Mouse (Mus musculus): ENCODE measurements at regions not wholly inside any gene's neighbourhood (a gene's known extent, or its start where the extent isn't known, plus 50 kb on each side); places are given as distances from the start of the nearest gene placed in this dataset.

GRCm38 (mm10) chr3:83591206-83591605, 174.9 kb upstream of the Sfrp2 start:
- no peak overlapping the region for H3K27ac ChIP-seq (ENCODE audit: control insufficient read depth, insufficient read depth, low read length)
- H3K4me3 ChIP-seq (ENCODE audit: control insufficient read depth, insufficient read depth, low read length), result no peak overlapping the region
- H3K4me1 ChIP-seq (replicated peaks; ENCODE audit: control insufficient read depth, insufficient read depth, low read length), result no peaks in the 10 kb centered on the region
- no peaks in the 10 kb centered on the region for H3K27me3 ChIP-seq (ENCODE audit: control insufficient read depth, insufficient read depth, low read length)
- 95% methylated on average over 7 of the region's 7 CpGs for WGBS
- no peak for TF ChIP-seq CTCF (IDR thresholded peaks at IDR 0.05; ENCODE audit: borderline replicate concordance, control insufficient read depth, extremely low read depth, insufficient read depth, low read length, poor library complexity)
- TF ChIP-seq POLR2A (IDR thresholded peaks at IDR 0.05; ENCODE audit: control insufficient read depth, extremely low read depth, insufficient read depth, low read length, poor library complexity), result no peak
- no peak for DNase-seq
- H3K36me3 ChIP-seq (ENCODE audit: control insufficient read depth, insufficient read depth, low read length), result no peaks in the 10 kb centered on the region

- no peaks in the 10 kb centered on the region for H3K4me1 ChIP-seq (replicated peaks; ENCODE audit: control insufficient read depth, insufficient read depth, low read length)
- H3K4me3 ChIP-seq (ENCODE audit: control insufficient read depth, insufficient read depth, low read length), result no peak overlapping the region
- no peaks in the 10 kb centered on the region for H3K36me3 ChIP-seq (ENCODE audit: control insufficient read depth, insufficient read depth, low read length)
- H3K27me3 ChIP-seq (ENCODE audit: control insufficient read depth, insufficient read depth, low read length), result no peaks in the 10 kb centered on the region
- no peak overlapping the region for H3K27ac ChIP-seq (ENCODE audit: control insufficient read depth, insufficient read depth, low read length)
- TF ChIP-seq POLR2A (IDR thresholded peaks at IDR 0.05; ENCODE audit: control insufficient read depth, extremely low read depth, insufficient read depth, low read length, poor library complexity) (no peak), CTCF (IDR thresholded peaks at IDR 0.05; ENCODE audit: borderline replicate concordance, control insufficient read depth, extremely low read depth, insufficient read depth, low read length, poor library complexity) (no peak)
- WGBS, result 89% methylated on average over 5 of the region's 5 CpGs
- DNase-seq, result no peak
These were observed 172.8 kb upstream of the Sfrp2 start for GRCm38 (mm10) chr3:83593321-83593720.

DNA sequence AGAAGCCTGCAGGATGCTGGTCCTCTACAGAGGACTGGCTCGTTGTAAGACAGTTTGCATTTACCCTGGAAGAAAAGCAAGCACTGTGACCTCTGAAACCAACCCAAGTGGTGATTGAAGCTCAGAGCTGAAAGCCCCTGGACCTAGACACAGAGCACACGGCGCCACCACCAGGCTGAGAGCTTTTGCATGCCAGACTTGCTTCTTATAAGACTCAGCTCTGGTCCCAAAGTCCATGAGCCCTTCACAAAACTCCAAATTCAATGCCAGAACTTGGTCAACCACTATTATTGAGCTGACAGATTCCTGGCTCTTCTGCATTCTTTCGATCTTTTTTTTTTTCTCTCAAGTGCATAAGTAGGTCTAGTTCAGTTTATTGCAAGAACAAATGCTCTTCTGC, 164.6 kb upstream of the Sfrp2 start:
- no peaks in the 10 kb centered on the region for H3K27me3 ChIP-seq (ENCODE audit: control insufficient read depth, insufficient read depth, low read length)
- no peak overlapping the region for H3K27ac ChIP-seq (ENCODE audit: control insufficient read depth, insufficient read depth, low read length)
- no peak for TF ChIP-seq CTCF (IDR thresholded peaks at IDR 0.05; ENCODE audit: borderline replicate concordance, control insufficient read depth, extremely low read depth, insufficient read depth, low read length, poor library complexity)
- no peak for TF ChIP-seq POLR2A (IDR thresholded peaks at IDR 0.05; ENCODE audit: control insufficient read depth, extremely low read depth, insufficient read depth, low read length, poor library complexity)
- H3K4me1 ChIP-seq (replicated peaks; ENCODE audit: control insufficient read depth, insufficient read depth, low read length), result no peaks in the 10 kb centered on the region
- WGBS, result 82% methylated on average over 4 of the region's 4 CpGs
- no peak for DNase-seq
- H3K36me3 ChIP-seq (ENCODE audit: control insufficient read depth, insufficient read depth, low read length), result no peaks in the 10 kb centered on the region
- H3K4me3 ChIP-seq (ENCODE audit: control insufficient read depth, insufficient read depth, low read length), result no peak overlapping the region

DNA sequence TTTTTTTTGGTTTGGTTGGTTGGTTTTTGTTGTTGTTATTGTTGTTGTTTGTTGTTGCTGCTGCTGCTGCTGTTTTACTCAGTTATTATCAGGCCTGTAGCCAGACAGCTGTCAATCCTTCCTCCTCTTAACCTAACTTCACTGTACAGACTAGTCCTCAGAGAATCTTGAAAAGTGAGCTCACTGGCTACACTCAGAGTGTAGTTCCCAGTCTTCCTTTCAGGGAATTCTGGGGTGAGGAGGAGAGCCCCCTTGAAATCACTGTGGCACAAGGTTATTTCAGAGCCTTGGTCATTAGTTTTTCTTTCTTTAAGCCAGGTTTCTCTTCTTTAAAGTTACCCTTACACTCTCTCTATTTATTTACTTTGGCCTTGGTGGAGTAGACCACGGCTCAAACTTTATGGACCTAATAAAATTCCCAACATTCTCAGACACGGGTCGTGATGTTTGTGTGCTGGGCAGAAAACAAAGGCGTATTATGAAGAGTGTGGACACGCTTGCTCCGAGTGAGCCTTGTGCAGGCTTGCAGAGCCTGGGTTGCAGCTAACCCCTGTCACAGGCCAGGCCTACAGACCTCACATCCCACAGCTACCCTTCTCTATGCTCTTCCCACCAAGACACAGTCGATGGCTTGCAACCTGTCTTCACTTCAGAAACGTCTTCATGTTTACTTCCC, 156.9 kb upstream of the Sfrp2 start:
- no peak overlapping the region for H3K27ac ChIP-seq (ENCODE audit: control insufficient read depth, insufficient read depth, low read length)
- 85% methylated on average over 8 of the region's 8 CpGs for WGBS
- TF ChIP-seq POLR2A (IDR thresholded peaks at IDR 0.05; ENCODE audit: control insufficient read depth, extremely low read depth, insufficient read depth, low read length, poor library complexity) (no peak), CTCF (IDR thresholded peaks at IDR 0.05; ENCODE audit: borderline replicate concordance, control insufficient read depth, extremely low read depth, insufficient read depth, low read length, poor library complexity) (no peak)
- no peaks in the 10 kb centered on the region for H3K27me3 ChIP-seq (ENCODE audit: control insufficient read depth, insufficient read depth, low read length)
- DNase-seq, result no peak
- no peaks in the 10 kb centered on the region for H3K36me3 ChIP-seq (ENCODE audit: control insufficient read depth, insufficient read depth, low read length)
- no peaks in the 10 kb centered on the region for H3K4me1 ChIP-seq (replicated peaks; ENCODE audit: control insufficient read depth, insufficient read depth, low read length)
- H3K4me3 ChIP-seq (ENCODE audit: control insufficient read depth, insufficient read depth, low read length), result no peak overlapping the region

- Histone ChIP-seq H3K4me3 (ENCODE audit: control insufficient read depth, insufficient read depth, low read length) (no peak overlapping the region), H3K27me3 (ENCODE audit: control insufficient read depth, insufficient read depth, low read length) (no peaks in the 10 kb centered on the region), H3K27ac (ENCODE audit: control insufficient read depth, insufficient read depth, low read length) (no peak overlapping the region), H3K36me3 (ENCODE audit: control insufficient read depth, insufficient read depth, low read length) (no peaks in the 10 kb centered on the region), H3K4me1 (replicated peaks; ENCODE audit: control insufficient read depth, insufficient read depth, low read length) (no peaks in the 10 kb centered on the region)
- no peak for DNase-seq
- TF ChIP-seq POLR2A (IDR thresholded peaks at IDR 0.05; ENCODE audit: control insufficient read depth, extremely low read depth, insufficient read depth, low read length, poor library complexity) (no peak), CTCF (IDR thresholded peaks at IDR 0.05; ENCODE audit: borderline replicate concordance, control insufficient read depth, extremely low read depth, insufficient read depth, low read length, poor library complexity) (no peak)
- WGBS, result 86% methylated on average over 4 of the region's 4 CpGs
These were observed 145.7 kb upstream of the Sfrp2 start for GRCm38 (mm10) chr3:83620435-83620834.

DNA sequence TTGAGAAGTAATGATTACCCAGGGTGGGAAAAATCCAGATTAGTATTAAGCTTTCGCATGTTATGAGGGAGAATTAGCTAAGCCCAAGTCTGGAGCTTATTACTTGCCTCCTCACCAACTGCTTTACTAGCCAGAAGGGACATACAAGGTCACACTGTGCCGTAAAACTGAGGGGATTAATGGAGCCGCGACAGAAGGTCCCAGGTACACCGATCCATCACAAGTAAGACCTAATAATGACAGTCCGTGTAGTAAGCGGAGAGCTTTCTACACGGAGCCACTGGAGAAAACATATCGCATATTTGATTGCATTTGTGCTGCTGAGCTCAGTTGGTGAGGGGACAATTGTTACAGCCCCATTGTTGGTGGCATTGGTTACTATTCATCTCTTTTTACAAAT, 133.1 kb upstream of the Sfrp2 start:
- no peaks in the 10 kb centered on the region for H3K36me3 ChIP-seq (ENCODE audit: control insufficient read depth, insufficient read depth, low read length)
- H3K4me3 ChIP-seq (ENCODE audit: control insufficient read depth, insufficient read depth, low read length), result no peak overlapping the region
- no peak for TF ChIP-seq POLR2A (IDR thresholded peaks at IDR 0.05; ENCODE audit: control insufficient read depth, extremely low read depth, insufficient read depth, low read length, poor library complexity)
- TF ChIP-seq CTCF (IDR thresholded peaks at IDR 0.05; ENCODE audit: borderline replicate concordance, control insufficient read depth, extremely low read depth, insufficient read depth, low read length, poor library complexity), result no peak
- WGBS, result 96% methylated on average over 9 of the region's 9 CpGs
- no peaks in the 10 kb centered on the region for H3K4me1 ChIP-seq (replicated peaks; ENCODE audit: control insufficient read depth, insufficient read depth, low read length)
- no peaks in the 10 kb centered on the region for H3K27me3 ChIP-seq (ENCODE audit: control insufficient read depth, insufficient read depth, low read length)
- H3K27ac ChIP-seq (ENCODE audit: control insufficient read depth, insufficient read depth, low read length), result no peak overlapping the region
- no peak for DNase-seq

DNA sequence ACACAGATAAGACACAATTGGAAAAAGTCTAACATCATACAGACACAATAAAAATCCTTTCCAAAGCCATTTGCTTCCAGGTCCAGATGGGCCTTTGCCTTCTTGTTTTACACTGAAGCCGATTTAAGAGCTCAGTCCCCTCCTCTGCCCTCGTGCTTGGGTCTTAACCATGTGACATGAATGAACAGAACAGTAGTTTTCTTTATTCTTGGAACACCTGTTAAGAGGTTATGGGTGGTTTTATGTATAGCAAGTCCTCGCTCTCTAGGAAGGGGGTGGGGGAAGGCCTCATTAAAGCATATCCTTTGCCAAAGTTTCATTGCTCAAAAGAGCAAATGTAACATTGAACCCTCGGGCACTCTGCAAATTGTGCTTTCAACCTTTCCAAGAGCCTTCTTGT, 125.7 kb upstream of the Sfrp2 start:
- no peak for DNase-seq
- 86% methylated on average over 4 of the region's 4 CpGs for WGBS
- TF ChIP-seq CTCF (IDR thresholded peaks at IDR 0.05; ENCODE audit: borderline replicate concordance, control insufficient read depth, extremely low read depth, insufficient read depth, low read length, poor library complexity) (no peak), POLR2A (IDR thresholded peaks at IDR 0.05; ENCODE audit: control insufficient read depth, extremely low read depth, insufficient read depth, low read length, poor library complexity) (no peak)
- Histone ChIP-seq H3K27me3 (ENCODE audit: control insufficient read depth, insufficient read depth, low read length) (no peaks in the 10 kb centered on the region), H3K4me1 (replicated peaks; ENCODE audit: control insufficient read depth, insufficient read depth, low read length) (no peaks in the 10 kb centered on the region), H3K4me3 (ENCODE audit: control insufficient read depth, insufficient read depth, low read length) (no peak overlapping the region), H3K36me3 (ENCODE audit: control insufficient read depth, insufficient read depth, low read length) (no peaks in the 10 kb centered on the region), H3K27ac (ENCODE audit: control insufficient read depth, insufficient read depth, low read length) (no peak overlapping the region)
